Mouse (Mus musculus): ENCODE measurements around the gene Arhgef28.

DNA sequence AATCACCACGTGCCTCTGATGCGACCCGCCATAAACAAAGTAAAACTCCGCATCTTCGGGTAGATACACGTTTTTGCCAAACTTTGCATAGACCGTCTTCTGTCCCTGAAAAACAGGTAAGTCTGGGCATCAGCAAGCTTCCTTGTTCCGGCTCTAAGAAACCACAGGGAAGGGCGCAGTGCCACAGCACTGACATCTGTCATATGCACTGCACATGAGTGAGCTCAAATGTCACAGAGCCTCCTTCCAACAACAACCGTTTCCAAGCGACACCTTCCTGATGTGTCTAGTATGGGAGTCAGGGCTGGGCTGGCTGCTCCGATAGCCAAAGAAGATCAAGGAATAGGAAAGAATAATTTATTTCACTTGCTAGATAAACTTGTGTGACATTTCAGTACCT is 129.0 kb downstream of the Arhgef28 start:
- TF ChIP-seq EP300 (IDR thresholded peaks at IDR 0.05; ENCODE audit: low read depth) (no peak), CTCF (IDR thresholded peaks at IDR 0.05; ENCODE audit: low read depth) (no peak)
